Mouse (Mus musculus): ENCODE data around the gene Xpo6. TPM values are rescaled to one million over a fixed set of nuclear protein-coding genes. Genes with fewer than 3 reads are reported as not detected.

Xpo6 gene
- polyA plus RNA-seq (2016; fragmentation: Nextera tagmentation; extraction: Ambion mirVana), result 68.3 and 76.6 TPM in 2 replicates

DNA sequence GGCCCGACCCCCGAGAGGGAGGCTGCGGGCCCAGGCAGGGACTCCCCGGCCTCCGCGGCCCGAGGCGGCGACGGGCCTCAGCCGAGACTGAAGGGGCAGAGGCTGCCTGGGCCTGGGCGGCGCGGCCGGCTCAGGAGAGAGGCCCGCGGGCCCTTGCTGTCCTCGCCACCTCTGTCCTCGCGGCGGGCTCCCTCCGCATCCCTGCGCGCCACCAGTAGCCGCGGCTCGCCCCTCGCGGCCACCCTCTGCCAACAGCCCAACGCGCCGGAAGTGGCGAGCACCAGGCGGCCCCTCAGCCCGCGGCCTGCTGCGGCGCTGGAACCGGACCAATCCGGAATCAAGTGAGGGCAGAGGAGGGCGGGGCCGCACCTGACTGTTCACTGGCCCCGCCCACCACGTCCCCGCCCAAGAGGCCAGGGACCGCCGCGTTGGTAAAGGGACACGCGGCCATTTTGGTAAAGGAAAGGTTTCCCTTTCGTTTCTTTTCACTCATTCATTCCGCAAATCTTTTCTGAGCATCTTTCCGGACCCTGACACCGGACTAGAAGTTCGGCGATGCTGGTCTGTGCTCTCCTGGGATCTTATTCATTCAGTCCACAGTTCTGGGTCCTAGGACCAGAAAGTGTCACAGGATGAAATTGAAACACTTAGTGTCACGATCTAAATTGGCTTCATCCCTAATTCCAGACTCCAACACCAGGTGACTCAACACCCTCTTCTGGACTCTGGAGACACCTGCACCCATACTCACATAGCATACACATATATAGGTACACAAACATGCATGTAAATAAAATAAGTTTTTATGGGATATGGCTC is at the start of gene Xpo6:
Gene Xpo6 (minus strand): TSS at position 324 of the 819 bp plus-strand sequence.
- peak; percentile 98 for ATAC-seq (ENCODE audit: low FRiP score, low read depth)
- Histone ChIP-seq H3K9me3 (no peaks in the 10 kb centered on the region), H3K4me3 (peak within 1 kb of the TSS; percentile 78), H3K9ac (replicated peaks) (peak within 1 kb of the TSS; percentile 88), H3K27me3 (no peaks in the 10 kb centered on the region), H3K36me3 (no peaks in the 10 kb centered on the region), H3K4me1 (peaks cover 15% of the 10 kb centered on the region), H3K27ac (replicated peaks) (peak within 1 kb of the TSS; percentile 85), H3K4me2 (replicated peaks) (peak within 1 kb of the TSS; percentile 79)
- WGBS, result 1% methylated on average over 46 of the region's 57 CpGs

GRCm38 (mm10) chr7:126249986-126250385 is 49.7 kb upstream of the Xpo6 start:
- ATAC-seq (ENCODE audit: low FRiP score, low read depth), result no peak
- Histone ChIP-seq H3K36me3 (no peaks in the 10 kb centered on the region), H3K9me3 (no peaks in the 10 kb centered on the region), H3K4me1 (peaks cover 11% of the 10 kb centered on the region), H3K4me3 (no peak overlapping the region), H3K27me3 (peaks cover 27% of the 10 kb centered on the region), H3K4me2 (replicated peaks) (no peak overlapping the region), H3K9ac (replicated peaks) (no peak overlapping the region), H3K27ac (replicated peaks) (no peak overlapping the region)
- WGBS, result 89% methylated on average over 3 of the region's 3 CpGs

DNA sequence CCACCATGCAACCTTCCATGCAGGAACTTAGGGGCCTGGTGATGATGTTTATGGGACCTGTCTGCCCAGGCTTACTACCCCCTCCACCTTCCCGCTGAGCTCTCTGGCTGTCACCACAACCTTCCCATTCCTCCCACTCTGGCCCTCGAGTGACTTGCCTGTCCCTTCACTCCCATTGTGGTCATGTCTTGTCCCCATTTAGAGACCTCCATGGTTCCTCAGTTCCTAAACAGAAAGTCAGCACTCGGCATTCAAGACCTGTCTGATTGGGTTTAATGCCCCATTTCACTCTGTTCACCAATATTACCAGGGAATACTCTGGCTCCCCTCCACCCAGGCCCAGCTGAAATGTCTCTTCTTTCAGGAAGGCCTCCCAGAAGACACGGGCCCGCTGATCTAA is 48.8 kb upstream of the Xpo6 start:
- Histone ChIP-seq H3K9ac (replicated peaks) (no peak overlapping the region), H3K36me3 (no peaks in the 10 kb centered on the region), H3K9me3 (no peaks in the 10 kb centered on the region), H3K4me3 (no peak overlapping the region), H3K4me2 (replicated peaks) (no peak overlapping the region), H3K4me1 (peaks cover 11% of the 10 kb centered on the region), H3K27ac (replicated peaks) (no peak overlapping the region), H3K27me3 (peaks cover 27% of the 10 kb centered on the region)
- WGBS, result 70% methylated on average over 5 of the region's 5 CpGs
- no peak for ATAC-seq (ENCODE audit: low FRiP score, low read depth)

- 0 out of 2 replicates have a peak overlapping the region, but pooled peaks have one; percentile 1 for H3K9ac ChIP-seq (replicated peaks)
- no peaks in the 10 kb centered on the region for H3K36me3 ChIP-seq
- H3K27me3 ChIP-seq, result peaks cover 27% of the 10 kb centered on the region
These were observed 48.4 kb upstream of the Xpo6 start for GRCm38 (mm10) chr7:126248641-126249141.

DNA sequence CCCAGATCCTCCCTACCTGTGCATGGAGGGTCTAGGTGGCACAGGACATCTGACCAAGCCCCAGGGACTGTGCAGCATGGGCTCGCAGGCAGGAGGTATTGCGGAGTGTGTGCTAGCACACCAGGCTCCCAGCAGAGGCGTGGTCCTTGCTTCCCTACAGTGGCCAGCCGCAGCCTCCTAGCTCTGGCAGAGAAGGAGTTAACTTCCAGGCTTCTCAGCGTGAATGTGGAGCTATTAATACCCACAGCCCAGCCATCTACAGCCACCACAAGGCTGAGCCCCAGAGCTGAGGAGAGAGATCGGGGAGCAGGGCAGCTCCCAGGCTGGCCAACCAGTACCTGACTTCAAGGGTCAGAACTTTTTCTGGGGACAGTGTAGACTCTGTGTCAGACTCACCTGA is 47.8 kb upstream of the Xpo6 start:
- Histone ChIP-seq H3K27ac (replicated peaks) (no peak overlapping the region), H3K9ac (replicated peaks) (0 out of 2 replicates have a peak overlapping the region, but pooled peaks have one; percentile 1), H3K9me3 (no peaks in the 10 kb centered on the region), H3K4me2 (replicated peaks) (peak overlapping the region; percentile 12; the same call in 1 of the 2 replicates), H3K4me1 (peaks cover 11% of the 10 kb centered on the region), H3K27me3 (peaks cover 27% of the 10 kb centered on the region), H3K4me3 (no peak overlapping the region), H3K36me3 (no peaks in the 10 kb centered on the region)
- 0 out of 2 replicates have a peak, but pooled peaks have one; percentile 27 for ATAC-seq (ENCODE audit: low FRiP score, low read depth)
- WGBS, result 6% methylated on average over 6 of the region's 6 CpGs

More at GRCm38 (mm10) chr7:126248641-126249141, 48.4 kb upstream of the Xpo6 start:
- Histone ChIP-seq H3K4me1 (peaks cover 11% of the 10 kb centered on the region), H3K9me3 (no peaks in the 10 kb centered on the region), H3K27ac (replicated peaks) (no peak overlapping the region), H3K4me3 (no peak overlapping the region), H3K4me2 (replicated peaks) (no peak overlapping the region)
- ATAC-seq (ENCODE audit: low FRiP score, low read depth), result no peak
- WGBS, result 47% methylated on average over 17 of the region's 17 CpGs

- Histone ChIP-seq H3K27me3 (peaks cover 26% of the 10 kb centered on the region), H3K9me3 (no peaks in the 10 kb centered on the region), H3K9ac (replicated peaks) (no peak overlapping the region), H3K27ac (replicated peaks) (no peak overlapping the region), H3K36me3 (no peaks in the 10 kb centered on the region), H3K4me2 (replicated peaks) (no peak overlapping the region), H3K4me1 (peaks cover 11% of the 10 kb centered on the region), H3K4me3 (no peak overlapping the region)
- WGBS, result 75% methylated on average over 6 of the region's 6 CpGs
- ATAC-seq (ENCODE audit: low FRiP score, low read depth), result no peak
These were observed 44.0 kb upstream of the Xpo6 start for GRCm38 (mm10) chr7:126244168-126244750.

GRCm38 (mm10) chr7:126240814-126241360 is 40.6 kb upstream of the Xpo6 start:
- Histone ChIP-seq H3K4me1 (no peaks in the 10 kb centered on the region), H3K4me2 (replicated peaks) (no peak overlapping the region), H3K4me3 (no peak overlapping the region), H3K27me3 (no peaks in the 10 kb centered on the region), H3K36me3 (no peaks in the 10 kb centered on the region), H3K9ac (replicated peaks) (no peak overlapping the region), H3K27ac (replicated peaks) (no peak overlapping the region), H3K9me3 (no peaks in the 10 kb centered on the region)
- no peak for ATAC-seq (ENCODE audit: low FRiP score, low read depth)
- WGBS, result 84% methylated on average over 14 of the region's 14 CpGs

GRCm38 (mm10) chr7:126236794-126237192 is 36.5 kb upstream of the Xpo6 start:
- no peak for ATAC-seq (ENCODE audit: low FRiP score, low read depth)
- 85% methylated on average over 5 of the region's 5 CpGs for WGBS

DNA sequence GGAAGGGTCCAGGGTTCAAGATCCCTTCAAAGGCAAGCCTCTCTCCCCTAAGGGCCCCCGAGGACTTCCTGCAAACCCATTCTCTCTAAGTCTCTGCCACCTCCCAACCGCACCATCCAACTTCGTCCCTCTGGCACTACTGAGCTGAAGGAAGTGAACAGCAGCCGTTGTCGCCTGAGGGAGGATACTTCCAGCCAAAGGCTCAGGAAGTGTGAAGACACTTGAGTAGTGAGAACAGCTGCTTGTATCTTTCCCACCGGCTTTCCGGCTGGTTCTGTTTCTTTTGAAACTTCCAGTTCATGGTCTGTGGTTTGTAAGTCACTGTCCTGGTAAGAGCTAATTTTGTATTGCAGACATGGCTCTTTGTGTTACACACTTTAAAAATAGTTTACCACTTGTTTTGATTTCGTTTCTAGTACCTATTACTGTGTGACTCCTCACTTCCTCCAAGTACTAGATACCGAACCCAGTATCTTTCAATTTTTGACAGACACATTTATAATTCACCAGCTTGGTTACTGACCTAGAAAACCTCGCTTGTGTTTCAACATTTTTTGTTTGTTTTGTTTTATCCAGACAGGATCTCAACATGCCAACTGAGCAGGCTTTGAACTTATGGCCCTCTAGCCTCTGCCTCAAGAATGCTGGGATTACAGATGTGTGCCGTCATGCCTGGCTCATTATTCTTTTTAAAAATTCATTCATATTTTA is 35.9 kb upstream of the Xpo6 start:
- Histone ChIP-seq H3K27me3 (no peaks in the 10 kb centered on the region), H3K27ac (replicated peaks) (no peak overlapping the region), H3K36me3 (no peaks in the 10 kb centered on the region), H3K4me3 (no peak overlapping the region), H3K9ac (replicated peaks) (no peak overlapping the region), H3K9me3 (no peaks in the 10 kb centered on the region), H3K4me1 (no peaks in the 10 kb centered on the region), H3K4me2 (replicated peaks) (no peak overlapping the region)
- WGBS, result 65% methylated on average over 11 of the region's 11 CpGs
- ATAC-seq (ENCODE audit: low FRiP score, low read depth), result no peak

More at GRCm38 (mm10) chr7:126236794-126237192, 36.5 kb upstream of the Xpo6 start:
- Histone ChIP-seq H3K36me3 (no peaks in the 10 kb centered on the region), H3K4me3 (no peak overlapping the region), H3K27me3 (no peaks in the 10 kb centered on the region), H3K4me1 (no peaks in the 10 kb centered on the region), H3K4me2 (replicated peaks) (no peak overlapping the region), H3K9ac (replicated peaks) (no peak overlapping the region), H3K9me3 (no peaks in the 10 kb centered on the region), H3K27ac (replicated peaks) (no peak overlapping the region)

GRCm38 (mm10) chr7:126234611-126235010 is 34.3 kb upstream of the Xpo6 start:
- no peaks in the 10 kb centered on the region for H3K27me3 ChIP-seq
- H3K9me3 ChIP-seq, result no peaks in the 10 kb centered on the region
- no peaks in the 10 kb centered on the region for H3K36me3 ChIP-seq
- 87% methylated on average over 3 of the region's 3 CpGs for WGBS
- no peaks in the 10 kb centered on the region for H3K4me1 ChIP-seq
- H3K4me3 ChIP-seq, result no peak overlapping the region
- no peak overlapping the region for H3K27ac ChIP-seq (replicated peaks)
- H3K4me2 ChIP-seq (replicated peaks), result no peak overlapping the region
- H3K9ac ChIP-seq (replicated peaks), result no peak overlapping the region
- no peak for ATAC-seq (ENCODE audit: low FRiP score, low read depth)

GRCm38 (mm10) chr7:126232345-126233071 is 32.2 kb upstream of the Xpo6 start:
- WGBS, result 84% methylated on average over 8 of the region's 8 CpGs
- Histone ChIP-seq H3K9ac (replicated peaks) (no peak overlapping the region), H3K4me2 (replicated peaks) (no peak overlapping the region)

More at GRCm38 (mm10) chr7:126232345-126233071, 32.2 kb upstream of the Xpo6 start:
- H3K4me3 ChIP-seq, result no peak overlapping the region
- H3K27me3 ChIP-seq, result no peaks in the 10 kb centered on the region
- no peaks in the 10 kb centered on the region for H3K36me3 ChIP-seq
- no peaks in the 10 kb centered on the region for H3K9me3 ChIP-seq
- no peak overlapping the region for H3K27ac ChIP-seq (replicated peaks)
- no peak for ATAC-seq (ENCODE audit: low FRiP score, low read depth)
- H3K4me1 ChIP-seq, result no peaks in the 10 kb centered on the region

Data from midbrain, embryonic 12.5 days (tissue).